Mouse (Mus musculus) kidney, postnatal 25 days (tissue): ENCODE results near the gene Dhx35.
A peak's percentile ranks its signal among the peaks of the same experiment; 100 is the strongest.

Experiments
- DNase-seq, 2 experiments: peaks; one replicate each; pipeline ENCODE4 v3.0.0; 2021; ENCODE audit warnings: mixed read lengths in 2 of 2

Dhx35 gene

DNA sequence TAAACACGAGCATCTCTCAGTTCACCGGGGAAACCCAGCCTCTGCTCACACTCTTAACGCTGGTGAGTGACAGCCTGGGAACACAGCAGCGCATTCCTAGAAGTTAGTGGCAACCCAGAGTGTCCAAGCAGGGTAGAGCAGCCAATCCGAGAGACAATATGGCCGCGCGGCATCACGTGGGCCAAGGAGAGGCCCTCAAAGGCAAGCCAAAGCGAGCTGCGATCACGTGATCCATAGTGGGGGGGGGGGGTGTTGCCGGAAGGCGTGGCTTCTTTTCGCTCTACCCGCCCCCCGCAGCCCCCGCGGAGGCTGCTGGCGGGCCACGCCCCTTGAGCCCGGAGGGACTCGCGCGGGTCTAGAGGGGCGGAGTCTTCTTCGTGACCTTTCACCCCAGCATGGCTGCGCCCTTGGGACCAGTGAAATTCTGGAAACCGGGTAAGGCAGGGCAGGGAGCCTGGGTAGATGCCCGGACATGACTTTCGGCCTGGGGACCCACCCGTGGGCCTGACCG is at the start of gene Dhx35:
Dhx35 (plus strand) TSS at position 314 of the 511 bp plus-strand sequence.
- DNase-seq: peak; percentile 96 to 98

DNA sequence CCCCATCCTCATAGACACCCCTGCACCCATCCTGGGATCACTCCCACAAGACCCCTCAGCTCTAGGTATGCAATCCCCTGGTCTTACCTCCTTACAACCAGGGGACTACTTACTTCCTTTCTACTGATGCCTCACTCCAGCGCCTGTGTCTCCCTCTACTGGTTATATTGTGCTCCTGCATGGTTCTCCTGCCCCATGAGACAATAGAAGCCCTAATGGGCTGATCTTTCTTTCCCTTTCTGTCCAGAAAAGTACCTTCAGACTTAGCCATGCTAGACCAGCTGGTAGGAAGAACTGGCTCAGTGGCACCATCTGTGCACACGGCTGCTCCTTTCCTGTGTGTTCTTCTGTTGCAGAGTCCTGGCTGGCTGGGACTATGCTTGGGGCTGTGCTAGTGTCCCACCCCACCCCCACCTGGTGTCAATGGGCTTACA is 49.5 kb upstream of the Dhx35 start:
- peak in 1 of 2 experiments; percentile 38 for DNase-seq

DNA sequence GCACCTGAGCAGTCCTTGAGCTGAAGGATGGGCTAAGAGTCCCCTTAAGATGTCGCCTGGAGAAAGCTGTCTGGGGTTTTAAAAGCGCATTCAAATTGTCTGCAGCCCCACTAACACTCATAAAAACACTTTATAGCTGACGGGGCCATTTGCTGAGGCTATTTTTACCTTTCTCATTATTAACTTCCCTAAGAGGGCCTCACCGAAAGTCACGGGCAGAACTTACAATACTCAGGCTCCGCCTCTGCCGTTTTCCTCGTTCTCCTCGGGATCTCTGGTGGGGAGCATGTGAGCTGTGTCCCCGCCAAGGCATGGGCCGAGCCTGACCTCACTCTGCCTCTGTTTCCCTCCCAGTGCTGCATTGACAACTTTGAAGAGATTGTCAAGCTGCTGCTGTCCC is 48.4 kb upstream of the Dhx35 start:
- no peak for DNase-seq

DNA sequence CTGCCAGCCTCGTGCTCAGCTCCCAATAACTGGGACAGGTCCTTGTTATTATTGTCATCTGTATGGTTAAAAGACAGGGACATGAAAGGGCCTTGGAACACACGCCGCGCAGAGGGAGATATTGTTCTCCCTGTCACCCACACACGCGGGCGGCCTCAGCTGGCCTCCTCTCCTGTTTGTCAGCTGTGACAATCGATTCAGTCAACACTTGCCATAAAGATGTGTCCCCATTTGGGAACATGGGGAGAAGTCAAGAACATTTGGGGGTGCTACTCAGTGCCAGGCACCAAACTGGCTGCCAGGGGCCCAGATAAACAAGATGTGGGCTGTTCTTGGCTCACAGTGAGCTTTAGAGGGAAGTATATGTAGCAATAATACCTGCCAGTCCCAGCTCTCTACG is 45.2 kb upstream of the Dhx35 start:
- DNase-seq: no peak

DNA sequence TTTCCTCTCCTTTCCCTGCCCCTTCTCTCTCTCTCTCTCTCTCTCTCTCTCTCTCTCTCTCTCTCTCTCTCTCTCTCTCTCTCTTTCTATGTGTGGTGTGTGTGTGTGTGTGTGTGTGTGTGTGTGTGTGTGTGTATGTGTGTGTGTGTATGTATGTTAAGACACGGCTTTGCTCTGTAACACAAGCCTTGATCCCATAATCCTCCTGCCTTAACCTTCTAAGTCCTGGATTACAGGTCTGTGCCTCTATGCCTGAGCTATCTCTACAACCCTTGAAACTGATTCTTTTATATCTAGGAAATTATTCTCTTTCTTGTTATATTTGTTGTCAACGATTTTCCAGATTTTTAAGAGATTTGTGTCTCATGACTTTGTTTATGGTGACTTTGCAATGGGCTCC is 34.4 kb upstream of the Dhx35 start:
- no peak for DNase-seq

DNA sequence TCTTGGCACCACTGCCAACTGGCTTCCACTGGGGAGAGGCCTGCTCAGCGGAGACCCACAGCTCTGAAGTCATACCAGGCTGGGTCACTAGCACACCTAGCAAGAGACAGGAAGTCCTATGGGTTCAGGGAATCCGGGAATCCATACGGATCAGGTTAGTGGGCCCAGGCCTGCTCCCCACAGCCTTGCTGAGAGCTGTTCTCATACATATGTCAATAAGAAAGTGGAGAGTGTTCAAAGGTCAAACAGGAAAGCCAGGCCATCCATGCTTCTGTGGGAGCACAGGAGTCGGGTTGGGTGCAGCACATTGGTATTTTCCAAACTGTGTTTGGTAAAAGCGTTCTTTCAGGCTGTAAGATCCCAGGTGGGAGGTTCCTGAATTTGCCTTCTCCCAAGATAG is 32.3 kb upstream of the Dhx35 start:
- DNase-seq: no peak

DNA sequence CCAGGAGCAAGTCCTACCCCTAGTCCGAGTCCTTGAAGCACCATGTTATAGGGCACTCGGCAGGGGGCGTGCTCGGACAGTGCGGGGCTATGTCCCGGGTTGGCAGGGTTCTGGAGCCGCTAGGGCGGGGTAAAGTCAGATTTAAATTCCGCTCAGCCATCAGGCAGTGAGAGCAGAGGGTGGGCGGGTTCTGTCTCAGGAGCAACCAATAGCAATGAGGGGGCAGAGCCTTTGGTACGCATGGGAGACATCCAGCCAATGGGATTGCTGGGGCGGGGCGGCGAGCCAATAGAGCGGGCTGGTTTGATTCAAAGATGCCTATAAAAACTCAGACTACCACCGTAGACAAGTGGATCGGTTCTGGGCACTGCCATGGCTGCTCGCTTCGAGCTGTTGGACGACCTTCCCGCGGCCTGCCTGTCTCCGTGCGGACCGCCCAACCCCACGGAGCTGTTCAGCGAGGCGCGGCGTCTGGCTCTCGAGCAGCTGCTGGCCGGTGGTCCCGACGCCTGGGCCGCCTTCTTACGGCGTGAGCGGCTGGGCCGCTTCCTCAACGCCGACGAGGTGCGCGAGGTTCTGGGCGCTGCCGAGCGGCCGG is 26.8 kb upstream of the Dhx35 start, which contains the start of gene Fam83d:
Fam83d (plus strand) TSS at position 352 of the 598 bp plus-strand sequence.
- DNase-seq: peak; percentile 98

DNA sequence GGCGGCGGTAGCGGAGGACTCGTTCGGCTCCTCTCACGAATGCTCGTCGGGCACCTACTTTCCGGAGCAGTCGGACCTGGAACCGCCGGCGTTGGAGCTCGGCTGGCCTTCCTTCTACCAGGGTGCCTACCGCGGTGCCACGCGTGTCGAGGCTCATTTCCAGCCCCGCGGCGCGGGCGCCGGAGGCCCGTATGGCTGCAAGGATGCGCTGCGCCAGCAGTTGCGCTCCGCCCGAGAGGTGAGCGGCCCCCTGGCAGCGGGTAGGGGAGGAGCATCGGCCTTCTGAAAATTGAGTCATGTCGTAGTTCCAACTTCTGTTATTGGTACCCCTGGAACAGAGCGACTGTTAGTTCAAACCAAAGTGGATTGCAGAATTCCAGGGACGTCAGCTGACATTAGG is 26.3 kb upstream of the Dhx35 start:
- DNase-seq: peak in 1 of 2 experiments; percentile 37

DNA sequence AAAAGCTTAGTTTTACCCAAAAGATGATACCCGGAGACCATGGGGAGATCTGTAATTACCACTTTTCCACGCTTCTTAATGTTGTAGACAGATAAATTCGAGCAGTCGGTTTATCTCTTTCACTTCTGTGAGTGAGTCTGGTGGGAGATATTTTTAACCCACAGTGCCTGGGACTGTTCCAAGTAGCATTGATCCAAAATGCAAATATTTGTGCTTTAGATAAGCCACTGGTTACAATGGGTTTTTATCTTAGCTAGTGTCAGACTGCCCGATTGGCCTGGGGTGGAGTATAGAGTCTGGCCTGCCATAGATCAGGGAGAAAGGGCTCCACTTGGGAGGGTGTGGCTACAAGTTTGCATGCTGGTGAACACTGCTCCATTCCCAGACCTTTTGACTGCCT is 25.8 kb upstream of the Dhx35 start:
- no peak for DNase-seq

DNA sequence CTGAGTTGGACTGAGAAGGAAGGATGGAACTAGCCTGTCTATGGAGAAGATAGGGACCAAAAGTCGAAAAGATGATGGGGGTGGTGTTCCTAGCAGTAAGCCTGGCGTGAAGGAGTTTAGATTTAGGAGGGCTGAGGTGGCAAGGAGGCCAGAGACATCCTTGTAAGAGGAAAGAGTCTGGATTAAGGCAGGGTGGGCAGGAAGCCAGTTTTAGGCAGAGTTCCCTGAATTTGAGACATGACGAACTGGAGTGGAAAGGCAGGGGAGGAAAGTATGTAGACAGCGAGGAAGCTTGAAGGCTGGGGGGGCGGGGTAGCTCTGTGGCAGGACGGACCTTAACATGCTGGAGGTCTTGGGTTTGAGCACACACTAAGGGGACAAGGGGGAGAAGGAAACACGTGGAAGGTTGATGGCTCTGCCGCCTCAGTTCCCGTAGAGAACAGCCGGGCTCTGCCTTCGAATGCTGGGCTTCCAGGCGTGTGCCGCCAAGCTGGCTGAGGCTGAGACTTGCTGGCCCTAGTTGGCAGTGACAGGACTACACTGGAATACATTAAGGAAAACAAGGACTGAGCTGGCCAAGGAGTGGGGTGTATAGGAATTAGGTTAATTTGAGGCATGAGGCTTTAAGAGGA is 24.4 kb upstream of the Dhx35 start:
- peak in 1 of 2 experiments; percentile 23 for DNase-seq

DNA sequence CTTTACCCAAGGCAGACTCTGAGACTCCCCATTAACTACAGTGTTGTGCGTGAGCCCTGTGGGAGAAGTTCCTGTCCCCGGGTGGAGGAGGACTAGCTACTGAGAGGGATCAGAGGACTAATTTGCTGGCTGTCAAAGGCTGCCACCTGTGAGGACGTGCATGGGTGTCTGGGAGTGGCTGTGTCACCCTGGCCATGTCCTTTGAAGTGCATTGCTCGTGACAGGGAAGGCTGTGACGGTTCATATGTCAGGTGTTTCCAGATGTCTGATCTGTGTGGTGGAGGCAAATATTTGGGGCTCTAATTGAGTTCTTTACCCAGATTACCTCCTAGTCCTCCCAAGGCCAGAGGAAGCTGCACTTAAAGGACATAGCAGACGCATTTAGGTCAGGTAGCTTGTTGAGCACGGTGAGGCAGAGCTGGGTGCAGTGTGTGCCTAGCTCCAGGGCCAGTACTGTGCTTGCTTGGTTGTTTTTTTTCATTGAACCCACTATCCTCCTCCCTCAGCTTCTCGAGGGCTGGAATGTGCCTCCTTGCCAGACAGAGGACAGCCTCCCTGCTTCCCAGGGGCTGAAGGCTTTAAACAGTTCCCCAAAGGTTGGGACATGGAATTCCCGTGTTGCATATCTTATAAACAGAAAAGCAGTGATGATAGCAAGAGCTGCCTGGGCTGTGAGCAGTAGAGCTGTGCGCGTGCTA is 23.4 kb upstream of the Dhx35 start:
- no peak for DNase-seq

DNA sequence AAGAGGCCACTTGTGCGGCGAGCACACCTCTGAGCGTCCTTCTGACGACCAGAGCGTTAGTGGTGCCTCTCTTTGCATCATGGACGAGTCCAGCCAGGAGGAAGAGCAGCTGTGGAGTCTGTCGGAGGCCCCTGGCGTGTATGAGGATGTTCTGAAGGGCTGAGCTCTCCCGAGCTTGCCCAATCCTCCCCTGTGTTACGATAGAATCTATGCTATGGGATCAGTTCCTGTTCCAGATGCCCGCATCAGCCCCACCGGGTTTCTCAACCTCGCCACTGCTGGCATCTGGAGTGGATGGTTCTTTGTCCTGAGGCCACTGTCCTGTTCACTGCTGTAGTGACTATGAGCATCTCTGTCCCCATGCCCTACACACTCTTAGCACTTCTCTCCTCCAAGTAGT is 21.8 kb upstream of the Dhx35 start:
- no peak for DNase-seq

DNA sequence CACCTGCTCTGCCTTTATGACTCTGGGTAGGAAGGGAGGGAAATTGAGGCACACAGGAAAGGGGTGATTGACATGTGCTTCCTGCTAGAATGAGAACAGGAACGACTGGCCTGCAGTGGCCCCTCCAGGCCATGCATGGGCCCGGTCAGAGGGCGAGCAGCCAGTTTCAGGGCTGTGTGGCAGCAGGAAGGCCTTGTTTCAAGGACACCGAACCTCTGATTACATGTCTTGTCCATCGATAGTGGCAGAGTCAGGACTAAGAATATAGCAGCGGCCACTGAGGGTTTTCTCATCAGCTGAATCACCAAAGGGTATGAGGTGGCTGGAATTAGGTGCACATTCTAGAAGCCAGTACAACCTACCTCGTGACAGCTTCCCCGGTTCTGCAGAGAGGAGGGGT is 19.7 kb upstream of the Dhx35 start:
- DNase-seq: no peak

DNA sequence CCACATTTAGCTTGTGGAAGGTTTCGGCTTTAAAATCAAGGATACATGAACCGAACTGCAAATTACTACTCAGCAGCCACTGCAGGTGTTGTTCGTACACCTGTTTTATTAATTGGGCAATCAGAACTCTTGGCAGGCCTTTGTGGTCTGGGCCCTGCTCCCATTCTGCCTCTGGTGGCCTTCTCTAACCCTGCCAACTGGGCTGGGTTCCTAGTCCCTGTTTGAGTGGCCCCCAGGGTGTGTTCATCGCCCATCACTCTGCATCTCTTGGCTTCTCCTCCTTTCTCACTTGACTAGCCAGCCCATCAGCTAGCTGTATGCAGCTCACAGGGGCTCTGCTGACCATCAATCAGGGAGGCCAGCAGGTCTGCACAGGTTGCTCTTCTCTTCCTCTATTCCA is 17.9 kb upstream of the Dhx35 start:
- DNase-seq: no peak

DNA sequence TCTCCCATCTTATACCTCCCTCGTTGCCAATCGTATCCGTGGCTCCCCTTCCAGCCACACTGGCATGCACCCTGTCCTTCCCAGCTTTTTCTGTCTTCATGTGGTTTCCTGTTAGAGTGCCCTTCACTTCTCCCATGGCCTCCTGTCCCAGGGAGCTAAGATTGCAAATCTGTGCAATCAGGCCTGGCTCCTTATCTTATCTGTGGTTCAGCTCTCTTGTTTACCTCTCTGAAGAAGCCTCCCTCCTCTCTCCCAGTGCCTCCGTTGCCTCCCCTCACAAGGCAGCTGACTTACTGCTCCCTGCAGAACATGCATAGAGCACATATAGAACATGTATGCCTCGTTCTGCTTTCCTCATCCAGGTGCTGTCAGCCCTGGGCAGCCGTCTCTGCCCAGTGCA is 17.1 kb upstream of the Dhx35 start:
- DNase-seq: no peak

DNA sequence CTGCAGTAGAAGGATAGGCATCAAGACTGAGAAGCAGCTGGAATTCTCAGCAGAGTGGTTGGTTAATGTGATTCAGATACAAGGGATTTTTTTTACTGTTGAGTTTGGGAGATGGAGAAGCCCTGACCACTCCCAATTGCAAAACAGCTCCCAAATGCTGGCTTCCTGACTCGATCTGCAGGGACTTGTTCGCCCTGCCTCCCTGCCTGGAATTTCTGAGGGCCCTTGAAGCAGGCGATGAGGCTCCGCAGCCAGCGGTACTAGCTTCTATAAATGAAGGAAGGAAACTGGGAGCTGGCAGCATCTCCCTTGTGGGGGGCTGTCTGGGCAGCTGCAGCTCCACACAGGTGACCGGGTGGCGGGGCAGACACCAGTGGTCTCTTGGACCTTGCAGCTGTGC is 16.3 kb upstream of the Dhx35 start:
- DNase-seq: no peak

DNA sequence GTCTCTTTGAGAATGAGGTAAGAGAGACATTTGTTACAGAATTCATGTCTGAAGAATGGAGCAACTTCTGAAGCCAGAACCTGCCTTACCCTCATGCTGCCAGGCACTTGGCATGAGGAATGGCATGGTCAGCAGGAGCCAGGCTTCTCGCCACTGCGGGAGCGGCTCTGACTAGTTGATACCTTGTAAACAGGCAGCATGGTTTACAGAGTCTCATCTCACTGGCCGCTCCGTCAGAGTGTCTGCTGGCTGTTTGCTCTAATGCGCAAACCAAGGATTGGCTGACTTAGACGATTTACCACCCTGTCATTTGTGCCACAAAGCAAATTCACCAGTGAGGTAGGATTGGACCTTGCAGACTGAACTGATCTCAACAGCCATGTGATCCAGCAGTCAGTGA is 13.5 kb upstream of the Dhx35 start:
- DNase-seq: no peak

DNA sequence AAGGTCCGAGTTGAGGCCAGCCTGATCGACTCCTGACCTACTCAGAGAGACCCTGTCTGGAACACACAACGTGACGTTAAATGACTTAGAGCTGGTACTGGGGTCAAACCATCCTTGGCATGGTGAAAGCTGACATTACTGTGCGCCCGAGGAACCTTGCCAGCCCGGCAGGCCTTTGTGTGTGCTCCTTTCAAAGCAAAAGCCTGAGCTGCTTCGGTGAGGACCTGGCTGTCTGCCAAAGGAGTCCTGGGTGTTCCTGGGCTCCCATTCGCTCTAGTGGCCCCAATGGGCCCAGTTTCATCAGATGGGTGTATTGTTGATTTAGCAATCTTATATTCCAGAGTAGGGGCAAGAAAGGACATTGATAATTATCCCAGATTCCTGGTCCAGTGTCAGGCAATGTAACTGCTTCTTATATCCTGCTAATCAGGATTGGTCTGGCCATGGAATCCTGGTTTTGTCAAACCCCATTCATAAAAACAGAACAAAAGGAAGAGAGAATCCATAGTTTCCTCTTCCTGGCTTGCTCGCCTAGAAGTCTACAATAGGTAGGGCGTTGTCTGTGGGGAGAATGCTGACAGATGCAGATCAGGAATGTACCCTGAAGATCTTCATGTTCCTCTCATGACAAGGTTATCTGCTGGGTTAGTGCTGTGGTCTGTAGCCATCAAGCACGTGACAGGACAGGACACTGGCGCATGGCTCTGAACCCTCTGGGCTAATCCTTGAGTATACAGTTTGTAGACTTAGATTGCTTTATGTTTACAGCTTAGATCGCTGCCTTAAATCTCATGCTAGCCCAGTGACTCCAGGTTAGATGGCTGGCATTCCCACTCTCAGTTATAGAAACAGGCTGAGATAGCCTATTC is 7.4 kb upstream of the Dhx35 start:
- peak; percentile 36 to 51 for DNase-seq

DNA sequence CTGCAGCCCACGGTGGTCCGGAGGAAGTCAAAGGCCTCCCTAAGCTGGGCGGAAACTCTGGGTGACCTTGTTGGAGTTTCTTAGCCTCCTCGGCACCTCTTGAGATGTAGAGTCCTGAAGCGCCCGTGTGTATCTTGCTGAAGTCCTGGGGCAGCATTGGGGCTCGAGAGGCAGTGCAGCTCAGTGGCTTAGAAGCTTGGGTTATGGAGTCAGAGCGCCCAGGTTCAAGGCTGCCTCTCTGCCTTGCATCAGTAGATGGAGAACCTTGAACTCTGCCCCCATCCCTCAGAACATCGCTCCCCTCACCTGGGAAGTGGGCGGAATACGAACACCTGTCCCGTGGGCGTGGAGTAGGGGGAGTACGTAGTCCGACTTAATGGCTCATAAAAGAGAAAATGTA is 436 bp downstream of the Dhx35 start:
- DNase-seq: peak; percentile 18 to 57

DNA sequence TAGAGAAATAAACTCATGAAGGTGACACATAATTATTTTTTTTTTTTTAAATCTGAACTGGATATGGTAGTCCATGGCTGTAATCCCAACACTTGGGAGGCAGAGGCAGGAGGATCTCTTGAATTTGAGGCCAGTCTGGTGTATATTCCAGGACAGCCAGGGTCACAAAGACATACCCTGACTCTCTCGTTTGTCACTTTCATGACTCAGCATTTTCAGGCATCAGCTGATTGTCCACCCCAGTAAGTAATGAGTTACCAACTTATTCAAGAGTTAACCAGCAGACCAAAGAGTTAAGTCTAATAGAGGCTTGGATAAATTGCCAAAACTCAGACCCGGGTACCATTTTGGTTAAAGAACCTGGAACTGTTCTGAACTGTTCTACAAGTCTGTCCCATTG is 1.3 kb downstream of the Dhx35 start:
- no peak for DNase-seq

DNA sequence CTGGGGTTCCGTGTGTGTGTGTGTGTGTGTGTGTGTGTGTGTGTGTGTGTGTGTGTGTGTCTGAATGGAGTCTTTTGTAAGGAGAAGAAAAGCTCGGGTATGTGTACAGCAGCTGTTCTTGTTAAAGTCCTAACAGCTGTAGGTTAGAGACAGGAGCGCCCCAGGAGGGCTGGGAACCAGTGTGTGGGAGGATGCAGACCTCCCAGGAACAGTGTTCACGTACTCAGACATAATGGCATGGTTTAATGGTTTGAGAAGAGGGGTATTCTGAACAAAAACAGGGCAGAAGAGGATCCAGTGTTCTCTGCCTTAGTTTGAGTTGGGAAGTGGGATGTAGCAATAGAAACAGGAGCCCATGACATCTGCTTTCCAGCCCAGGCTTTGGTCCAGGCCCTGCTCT is 4.7 kb downstream of the Dhx35 start:
- DNase-seq: no peak

DNA sequence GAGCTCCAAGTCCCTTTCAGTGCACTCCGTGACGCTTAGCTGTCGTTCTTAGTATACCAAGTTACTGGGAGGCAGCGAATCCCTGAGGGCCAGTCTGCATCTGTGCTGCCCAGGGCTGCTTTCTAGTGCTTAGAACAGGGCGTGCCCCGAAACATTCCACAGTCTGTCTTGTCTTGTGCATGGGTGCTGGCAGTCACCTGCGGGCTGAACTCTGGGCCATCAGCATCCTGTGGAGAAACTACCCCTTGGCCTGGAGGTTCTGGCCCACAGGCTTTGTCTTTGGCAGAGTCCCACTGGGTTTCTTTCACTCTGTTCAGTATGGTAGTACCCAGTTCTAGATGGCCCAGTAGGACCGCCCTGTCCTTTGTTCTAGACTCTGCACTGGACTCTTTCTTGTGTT is 6.2 kb downstream of the Dhx35 start:
- no peak for DNase-seq

DNA sequence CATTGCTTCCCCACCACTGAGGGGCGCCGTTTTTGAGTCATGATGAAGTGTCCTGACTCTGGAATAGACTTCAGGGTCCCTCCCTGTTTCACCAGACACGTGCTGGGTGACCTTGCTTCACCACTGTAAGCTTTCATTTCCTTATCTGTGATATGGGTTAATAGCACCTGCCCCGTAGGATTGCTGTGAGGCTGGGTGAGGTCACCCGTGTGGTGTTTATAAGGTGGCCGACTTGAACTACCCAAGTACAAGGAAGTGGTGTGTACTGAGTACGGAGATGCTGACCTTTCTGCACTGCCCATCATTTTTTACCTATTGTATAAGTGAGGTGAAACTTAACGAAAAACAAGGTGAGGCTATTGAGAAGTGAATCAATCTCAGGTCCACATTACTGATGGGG is 9.0 kb downstream of the Dhx35 start:
- no peak for DNase-seq
